8 mouse cellular contexts compared by ENCODE assay signal in the genomic region with DNA sequence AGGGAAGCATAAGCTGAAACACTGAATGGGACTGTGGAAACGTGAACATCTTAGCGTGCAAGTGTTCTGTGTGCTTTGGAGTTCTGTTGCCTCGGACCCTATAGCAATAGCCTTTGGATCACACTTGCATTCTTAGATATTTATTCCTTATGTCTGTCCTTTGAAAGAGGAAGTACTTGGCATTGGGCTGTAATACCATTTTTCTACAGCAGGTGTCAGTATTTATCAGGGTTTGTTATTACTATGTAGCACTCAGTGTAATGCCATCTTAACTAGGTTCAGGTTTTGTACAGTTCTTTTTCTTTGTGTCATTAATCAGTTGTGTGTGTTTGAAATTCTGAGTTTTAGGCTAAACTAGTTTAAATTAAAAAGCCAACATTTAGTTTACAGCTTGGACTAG. TPM values are rescaled to one million over a fixed set of nuclear protein-coding genes. Genes with fewer than 3 reads are reported as not detected.
DNase-seq lines count a peak whose midpoint lies in the region; ATAC-seq and TF ChIP-seq lines count a peak whose summit lies in the region.

No protein-coding gene starts in this region.

- no peak overlapping the region for H3K4me3 ChIP-seq in E14TG2a.4 (replicated peaks; ENCODE audit: low read length)
- no peak overlapping the region for H3K4me3 ChIP-seq in embryonic facial prominence, embryonic 14.5 days (ENCODE audit: low read depth, low read length)

- H3K36me3 ChIP-seq in E14TG2a.4 (ENCODE audit: insufficient read depth, low read length) = no peaks in the 10 kb centered on the region
- peaks cover 8% of the 10 kb centered on the region; the same call in 1 of the 2 replicates for H3K36me3 ChIP-seq in embryonic facial prominence, embryonic 14.5 days (ENCODE audit: control insufficient read depth, insufficient read depth, low read length)

- H3K9ac ChIP-seq in embryonic facial prominence, embryonic 14.5 days (ENCODE audit: low read depth, low read length) = no peak overlapping the region

- no peaks in the 10 kb centered on the region for H3K9me3 ChIP-seq in E14TG2a.4 (ENCODE audit: low read length)
- H3K9me3 ChIP-seq in embryonic facial prominence, embryonic 14.5 days (ENCODE audit: control insufficient read depth, low read length) = no peaks in the 10 kb centered on the region

- peak; percentile 79 for TF ChIP-seq CTCF in E14TG2a.4 (conservative IDR thresholded peaks at IDR 0.05; ENCODE audit: low read length)

- 0 out of 2 replicates have a peak, but pooled peaks have one; percentile 26 for ATAC-seq in embryonic facial prominence, embryonic 14.5 days (ENCODE audit: low read depth)

- WGBS in embryonic facial prominence, embryonic 14.5 days = 29% methylated on average over 3 of the region's 3 CpGs

- no peaks in the 10 kb centered on the region for H3K4me1 ChIP-seq in E14TG2a.4 (replicated peaks; ENCODE audit: low read depth, low read length)
- H3K4me1 ChIP-seq in embryonic facial prominence, embryonic 14.5 days (ENCODE audit: control insufficient read depth, insufficient read depth, low read length) = no peaks in the 10 kb centered on the region

- no peak overlapping the region for H3K27ac ChIP-seq in embryonic facial prominence, embryonic 14.5 days (replicated peaks; ENCODE audit: low read depth, low read length)

- H3K27me3 ChIP-seq in E14TG2a.4 (ENCODE audit: insufficient read depth, low read length) = no peaks in the 10 kb centered on the region
- H3K27me3 ChIP-seq in embryonic facial prominence, embryonic 14.5 days (replicated peaks; ENCODE audit: control insufficient read depth, insufficient read depth, low read length) = no peaks in the 10 kb centered on the region

- peak; percentile 59 for DNase-seq in kidney, adult 9 months
- DNase-seq in kidney, adult 11 months = no peak
- peak; percentile 68 for DNase-seq in A20 (ENCODE audit: low read depth, low spot score)
- peak; percentile 69 for DNase-seq in embryonic facial prominence, embryonic 14.5 days (ENCODE audit: low spot score)
- DNase-seq in retina, adult 2 months (ENCODE audit: low read depth, low spot score) = peak; percentile 50
- no peak for DNase-seq in gastrocnemius, postnatal 10 days
- DNase-seq in layer of hippocampus, adult 8-10 months (ENCODE audit: low spot score in 2 of 2) = no peak

- H3K4me2 ChIP-seq in embryonic facial prominence, embryonic 14.5 days (ENCODE audit: low read depth, low read length) = no peak overlapping the region

RNA-seq across cellular contexts. Expression of gene Hprt, which starts 18.1 kb away (rescaled TPM):
- polyA plus RNA-seq in embryonic facial prominence, embryonic 14.5 days (2014; fragmentation: Nextera tagmentation; extraction: Ambion mirVana) = 157 and 162 TPM in 2 replicates
- total RNA-seq in gastrocnemius, postnatal 10 days (2021) = 10 to 100 TPM; 41.0 to 49.2 TPM
- total RNA-seq in layer of hippocampus, adult 8-10 months (2022) = 100 to 1,000 TPM; 125 to 154 (median 145) TPM

Comparison
In these comparisons a context has a peak if more than half of its experiments do, and no peak if none do; other contexts are left out.
1. DNase-seq: peak in kidney, adult 9 months (single experiment), A20 (single experiment), embryonic facial prominence, embryonic 14.5 days (single experiment) and retina, adult 2 months (single experiment); none in kidney, adult 11 months (single experiment), gastrocnemius, postnatal 10 days (single experiment) and layer of hippocampus, adult 8-10 months (0 of 2).